Mouse (Mus musculus) limb, embryonic 15.5 days (tissue): ENCODE data around the gene Abhd18. TPM values are rescaled to one million over a fixed set of nuclear protein-coding genes. Genes with fewer than 3 reads are reported as not detected.
A peak's percentile ranks its signal among the peaks of the same experiment; 100 is the strongest.

Source experiments
- ATAC-seq: fragments of 200-750 bp; cut with Nextera tagmentation; 2 replicates; pipeline ENCODE4 v1.8.0; 2017; ENCODE audit warnings: low read depth, moderate TSS enrichment; ENCODE audit not compliant: insufficient number of reproducible peaks, low FRiP score, low TSS enrichment
- H3K27ac ChIP-seq: fragments of 300-500 bp; sonication (generic); 2 replicates; pipeline ENCODE4 v1.5.1; 2015; ENCODE audit warnings: moderate library complexity, mild to moderate bottlenecking, inconsistent platforms
- H3K27me3 ChIP-seq: fragments of 300-500 bp; sonication (generic); 2 replicates; pipeline ENCODE4 v1.6.1; 2015; ENCODE audit warnings: inconsistent platforms
- H3K36me3 ChIP-seq: fragments of 300-500 bp; sonication (generic); 2 replicates; pipeline ENCODE4 v1.6.1; 2015; ENCODE audit warnings: inconsistent platforms
- H3K4me1 ChIP-seq: fragments of 300-500 bp; sonication (generic); 2 replicates; pipeline ENCODE4 v1.6.1; 2015; ENCODE audit warnings: inconsistent platforms
- H3K4me2 ChIP-seq: fragments of 300-500 bp; sonication (generic); 2 replicates; pipeline ENCODE4 v1.6.1; 2015; ENCODE audit warnings: mild to moderate bottlenecking, inconsistent platforms
- H3K4me3 ChIP-seq: fragments of 300-500 bp; sonication (generic); 2 replicates; pipeline ENCODE4 v1.5.1; 2015; ENCODE audit warnings: mild to moderate bottlenecking, inconsistent platforms
- H3K9ac ChIP-seq: fragments of 300-500 bp; sonication (generic); 2 replicates; pipeline ENCODE4 v1.6.1; 2015; ENCODE audit warnings: inconsistent platforms
- H3K9me3 ChIP-seq: fragments of 300-500 bp; sonication (generic); 2 replicates; pipeline ENCODE4 v1.6.1; 2016; ENCODE audit warnings: inconsistent platforms
- WGBS: fragments of 180-500 bp; shearing (Covaris S2); methylation state at CpG from one replicate; pipeline ENCODE4 v1.1.7; 2015; 5-methylcytosine and 5-hydroxymethylcytosine counted together
- polyA plus RNA-seq: library from polyadenylated mRNA; unstranded; fragments of >200 nt; fragmentation: Nextera tagmentation; extraction: Ambion mirVana; gene quantifications from 2 replicates; pipeline ENCODE4 v1.2.1, GENCODE M21; 2015

Gene Abhd18
- polyA plus RNA-seq, 1 experiment from 2014 or later: 9.3 TPM

DNA sequence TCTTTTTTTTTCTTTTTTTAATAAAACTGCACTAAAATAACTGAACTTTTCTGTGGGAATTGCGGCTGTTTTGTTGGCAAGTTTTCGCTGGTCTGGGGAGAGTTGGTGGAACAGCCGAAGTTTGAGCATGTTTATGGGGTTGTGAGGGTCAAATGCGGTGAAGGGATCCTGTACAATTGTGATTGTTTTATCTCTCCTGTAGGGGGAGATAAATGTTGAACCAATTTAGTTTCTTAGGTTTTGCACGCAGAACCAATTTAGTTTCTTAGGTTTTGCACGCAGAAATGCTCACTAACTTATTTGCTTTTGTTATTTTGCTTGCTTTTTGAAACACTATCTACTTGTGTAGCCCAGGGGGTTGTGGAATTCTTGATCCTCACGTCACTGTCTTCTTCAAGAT lies 104.6 kb downstream of the Abhd18 start:
- Histone ChIP-seq H3K9me3 (no peaks in the 10 kb centered on the region), H3K9ac (no peak overlapping the region), H3K4me1 (peaks cover 10% of the 10 kb centered on the region; the same call in 1 of the 2 replicates), H3K27ac (no peak overlapping the region), H3K4me2 (peak overlapping the region; percentile 100), H3K36me3 (no peaks in the 10 kb centered on the region), H3K4me3 (peak overlapping the region; percentile 74), H3K27me3 (peaks cover 14% of the 10 kb centered on the region; the same call in 1 of the 2 replicates)
- no peak for ATAC-seq
- 8% methylated on average over 7 of the region's 7 CpGs for WGBS

DNA sequence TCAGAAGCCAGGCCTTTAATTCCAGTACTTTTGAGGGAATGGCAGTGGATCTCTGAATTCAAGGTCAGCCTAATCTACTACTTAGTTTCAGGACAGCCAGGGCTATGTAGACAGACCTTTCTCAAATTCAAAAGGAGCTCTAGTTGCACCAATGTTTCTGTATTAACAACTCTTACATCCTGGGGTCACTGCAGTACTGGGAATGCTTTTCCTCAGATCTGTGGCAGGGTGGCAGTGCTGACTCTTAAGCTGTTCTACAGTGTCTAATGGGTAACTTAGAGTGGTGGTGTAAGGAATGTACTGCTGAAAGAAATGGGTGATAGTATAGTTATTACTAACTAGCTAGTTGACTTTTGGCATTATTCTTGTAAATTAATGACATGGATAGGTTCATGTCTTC lies 105.8 kb downstream of the Abhd18 start:
- no peak overlapping the region for H3K27ac ChIP-seq
- no peak for ATAC-seq
- H3K27me3 ChIP-seq: peaks cover 14% of the 10 kb centered on the region; the same call in 1 of the 2 replicates
- no peak overlapping the region for H3K4me3 ChIP-seq
- H3K4me2 ChIP-seq: no peak overlapping the region
- no peaks in the 10 kb centered on the region for H3K36me3 ChIP-seq
- peaks cover 10% of the 10 kb centered on the region; the same call in 1 of the 2 replicates for H3K4me1 ChIP-seq
- no peaks in the 10 kb centered on the region for H3K9me3 ChIP-seq
- no peak overlapping the region for H3K9ac ChIP-seq

DNA sequence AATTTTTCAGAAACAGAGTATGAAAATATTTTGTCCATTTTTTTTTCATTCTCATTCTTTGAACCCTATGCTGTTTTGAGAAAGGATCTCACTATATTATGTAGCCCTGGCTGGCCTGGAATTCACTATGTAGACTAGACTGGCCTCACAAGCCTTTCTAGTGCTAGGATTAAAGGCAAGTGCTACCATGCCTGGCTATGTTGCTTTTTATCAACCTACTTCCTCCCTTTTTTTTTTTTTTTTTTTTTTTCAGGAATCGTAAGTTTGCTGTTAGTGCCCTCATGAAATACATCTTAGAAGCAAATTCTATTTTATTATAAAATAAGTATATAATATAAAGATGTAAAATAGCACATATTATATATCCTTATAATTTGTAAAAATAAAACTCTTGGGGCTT lies 108.0 kb downstream of the Abhd18 start:
- H3K27ac ChIP-seq: no peak overlapping the region
- H3K9ac ChIP-seq: no peak overlapping the region
- no peak overlapping the region for H3K4me2 ChIP-seq
- H3K4me1 ChIP-seq: peaks cover 10% of the 10 kb centered on the region; the same call in 1 of the 2 replicates
- no peaks in the 10 kb centered on the region for H3K36me3 ChIP-seq
- no peak overlapping the region for H3K4me3 ChIP-seq
- peaks cover 6% of the 10 kb centered on the region; the same call in 1 of the 2 replicates for H3K27me3 ChIP-seq
- no peaks in the 10 kb centered on the region for H3K9me3 ChIP-seq
- WGBS: 60% methylated on average over 1 of the region's 1 CpGs
- no peak for ATAC-seq

DNA sequence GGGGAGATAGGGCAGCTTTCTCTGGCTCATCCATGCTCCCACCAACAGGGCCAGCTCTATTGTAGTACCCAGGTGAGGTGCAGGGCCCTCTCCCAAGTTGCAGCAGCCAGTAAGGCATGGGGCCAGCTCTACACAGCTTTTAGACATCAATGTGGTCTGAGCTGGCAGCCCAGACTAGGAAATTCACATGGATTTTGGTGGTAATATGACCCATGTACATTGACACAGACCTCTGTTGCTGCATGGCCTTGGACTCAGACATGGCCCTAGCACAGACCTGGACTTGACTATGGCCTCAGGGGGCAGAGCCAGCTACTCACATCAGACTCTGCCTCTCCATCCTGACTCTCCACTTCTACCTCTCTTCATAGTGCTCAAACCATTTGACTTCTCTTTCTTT lies 112.1 kb downstream of the Abhd18 start:
- Histone ChIP-seq H3K27ac (no peak overlapping the region), H3K4me3 (no peak overlapping the region), H3K9me3 (no peaks in the 10 kb centered on the region), H3K36me3 (no peaks in the 10 kb centered on the region), H3K27me3 (no peaks in the 10 kb centered on the region), H3K4me2 (no peak overlapping the region), H3K4me1 (no peaks in the 10 kb centered on the region), H3K9ac (no peak overlapping the region)
- no peak for ATAC-seq

DNA sequence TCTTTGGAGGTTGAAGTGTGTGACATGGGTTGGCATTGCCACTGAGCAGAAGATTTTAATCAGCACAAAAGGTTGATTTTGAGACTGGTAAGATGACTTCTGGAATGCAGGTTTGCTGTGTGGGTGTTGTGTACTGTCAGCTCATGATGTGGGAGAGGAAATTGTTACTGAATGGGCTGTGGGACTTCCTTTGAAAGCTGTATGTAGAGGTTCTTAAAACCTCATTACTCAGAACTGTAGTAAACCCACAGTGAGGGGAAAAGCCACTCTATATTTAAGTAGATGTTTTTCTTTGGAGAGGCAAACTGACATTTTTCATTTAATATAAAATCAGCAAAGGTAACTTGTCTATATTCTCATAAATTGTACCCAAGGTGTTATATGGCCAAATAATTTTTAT lies 134.0 kb downstream of the Abhd18 start:
- Histone ChIP-seq H3K9ac (no peak overlapping the region), H3K27ac (no peak overlapping the region), H3K9me3 (no peaks in the 10 kb centered on the region), H3K27me3 (no peaks in the 10 kb centered on the region), H3K36me3 (no peaks in the 10 kb centered on the region), H3K4me3 (no peak overlapping the region), H3K4me1 (no peaks in the 10 kb centered on the region), H3K4me2 (no peak overlapping the region)
- no peak for ATAC-seq

DNA sequence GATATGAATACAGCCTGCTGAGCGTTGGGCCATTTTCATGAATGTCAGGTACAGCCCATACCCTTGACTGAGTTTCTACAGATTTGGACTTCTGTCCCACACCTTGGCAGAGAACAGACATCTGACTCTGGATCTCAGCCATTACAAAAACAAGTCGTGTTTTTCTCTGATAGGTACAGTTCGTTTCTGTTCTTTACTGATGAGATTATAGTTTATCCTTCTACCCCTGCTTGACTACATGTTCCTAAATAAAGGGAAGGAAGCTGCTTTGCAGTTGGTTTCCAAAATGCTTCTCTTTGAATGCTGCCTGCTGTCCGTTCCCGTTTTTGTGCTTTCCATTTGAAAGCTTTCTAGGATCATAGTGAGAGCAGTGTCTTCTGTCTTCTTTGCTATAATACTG lies 140.8 kb downstream of the Abhd18 start:
- Histone ChIP-seq H3K27me3 (no peaks in the 10 kb centered on the region), H3K9ac (no peak overlapping the region), H3K4me2 (no peak overlapping the region), H3K4me1 (no peaks in the 10 kb centered on the region), H3K36me3 (no peaks in the 10 kb centered on the region), H3K27ac (no peak overlapping the region), H3K9me3 (no peaks in the 10 kb centered on the region), H3K4me3 (no peak overlapping the region)
- no peak for ATAC-seq
- WGBS: 76% methylated on average over 5 of the region's 5 CpGs

Other genes with a start within 250 kb of the Abhd18 start
- gene Slc25a31, start 138.1 kb upstream of the Abhd18 start, polyA plus RNA-seq: 0.36 and 0.52 TPM in 2 replicates
- gene Hspa4l, start 102.5 kb upstream of the Abhd18 start, polyA plus RNA-seq: 5.3 and 7.0 TPM in 2 replicates
- gene Plk4, start 47.0 kb upstream of the Abhd18 start, polyA plus RNA-seq: 45.4 and 47.4 TPM in 2 replicates
- 8.0 and 8.7 TPM in 2 replicates for gene Mfsd8, start 84 bp upstream of the Abhd18 start, polyA plus RNA-seq
- gene 1700034I23Rik, start 55.6 kb downstream of the Abhd18 start, polyA plus RNA-seq: 0.07 and 0.10 TPM in 2 replicates
- gene Larp1b, start 102.9 kb downstream of the Abhd18 start, polyA plus RNA-seq: 2.2 and 3.3 TPM in 2 replicates
- 40.3 and 46.2 TPM in 2 replicates for gene Pgrmc2, start 236.1 kb downstream of the Abhd18 start, polyA plus RNA-seq